Mouse (Mus musculus) frontal cortex, postnatal 36 days (tissue): ENCODE data around the gene Dazap2.

Source experiments
- DNase-seq, 2 experiments: peaks; one replicate each; pipeline ENCODE4 v3.0.0; 2022; ENCODE audit warnings: low spot score in 2 of 2

Gene Dazap2

DNA sequence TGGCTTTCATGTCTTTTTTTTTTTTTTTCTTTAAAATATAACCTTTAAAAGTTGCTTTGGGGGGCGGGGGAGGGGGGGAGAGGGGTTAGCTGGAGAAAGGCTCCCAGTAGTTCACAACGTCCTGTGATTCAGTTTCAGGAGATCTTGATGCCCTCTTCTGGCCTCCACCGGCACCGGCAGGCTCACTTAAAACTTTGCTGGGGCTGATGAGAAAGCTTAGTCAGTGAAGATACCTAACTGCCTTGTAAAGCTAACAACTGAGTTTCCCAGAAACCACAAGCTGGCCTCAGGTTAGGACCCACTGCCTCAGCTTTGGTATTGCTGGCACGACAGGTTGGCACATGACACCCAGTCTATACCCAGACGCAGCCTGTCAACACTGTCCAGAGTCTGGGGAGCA is 22.5 kb downstream of the Dazap2 start:
- peak in 1 of 2 experiments; percentile 32 for DNase-seq

DNA sequence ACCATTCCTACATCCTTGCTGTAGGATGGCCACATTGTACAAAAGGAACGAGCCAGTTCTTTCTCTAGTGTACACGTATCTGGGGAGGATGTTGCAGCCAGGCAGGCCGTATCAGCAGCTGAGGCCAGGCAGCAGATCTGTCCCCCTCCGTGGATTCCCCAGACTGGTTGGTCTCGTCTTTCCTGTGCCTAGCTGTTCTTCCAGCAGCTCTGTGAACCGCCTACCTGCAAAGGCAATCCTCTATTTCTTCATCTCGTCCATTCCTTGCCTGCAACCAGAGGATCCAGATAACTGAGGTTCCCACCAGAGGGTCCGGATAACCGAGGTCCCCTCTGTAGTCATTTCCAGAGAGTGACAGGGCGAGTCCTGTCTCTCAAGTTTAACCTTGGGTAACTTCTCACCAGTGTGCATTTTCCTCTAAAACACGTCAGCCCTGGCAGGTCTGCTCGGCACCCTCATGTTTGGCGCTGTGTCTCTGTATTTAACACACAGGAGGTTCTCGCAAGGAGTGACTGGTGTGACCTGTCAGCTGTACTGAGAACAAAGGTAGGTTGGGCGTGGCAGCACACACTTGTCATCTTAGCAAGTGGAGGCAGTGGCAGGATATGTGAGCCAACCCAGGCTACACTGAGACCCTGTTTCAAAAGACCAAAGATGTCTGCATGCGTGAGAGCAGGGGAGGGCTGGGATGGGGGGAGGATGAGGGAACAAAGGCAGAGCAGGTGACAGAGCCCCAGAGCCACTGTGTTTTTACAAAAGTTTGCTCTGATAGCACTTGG is 25.0 kb downstream of the Dazap2 start:
- DNase-seq = no peak

GRCm38 (mm10) chr15:100641226-100641810 is 26.2 kb downstream of the Dazap2 start:
- DNase-seq = no peak

DNA sequence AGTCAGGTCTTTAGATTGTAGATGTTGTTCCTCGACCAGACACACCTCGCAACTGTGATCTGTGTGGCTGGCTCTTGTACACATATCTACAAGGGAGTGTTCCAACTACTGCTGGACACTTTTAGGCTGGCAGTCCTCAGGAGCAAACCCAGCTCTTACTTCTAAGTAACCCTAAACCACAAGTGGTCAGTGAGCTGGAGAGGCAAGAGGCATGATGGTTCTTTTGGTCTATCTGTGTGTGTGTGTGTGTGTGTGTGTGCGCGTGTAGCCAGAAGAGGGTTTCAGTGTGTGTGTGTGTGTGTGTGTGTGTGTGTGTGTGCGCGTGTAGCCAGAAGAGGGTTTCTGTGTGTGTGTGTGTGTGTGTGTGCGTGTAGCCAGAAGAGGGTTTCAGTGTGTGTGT is 27.3 kb downstream of the Dazap2 start:
- DNase-seq = no peak

DNA sequence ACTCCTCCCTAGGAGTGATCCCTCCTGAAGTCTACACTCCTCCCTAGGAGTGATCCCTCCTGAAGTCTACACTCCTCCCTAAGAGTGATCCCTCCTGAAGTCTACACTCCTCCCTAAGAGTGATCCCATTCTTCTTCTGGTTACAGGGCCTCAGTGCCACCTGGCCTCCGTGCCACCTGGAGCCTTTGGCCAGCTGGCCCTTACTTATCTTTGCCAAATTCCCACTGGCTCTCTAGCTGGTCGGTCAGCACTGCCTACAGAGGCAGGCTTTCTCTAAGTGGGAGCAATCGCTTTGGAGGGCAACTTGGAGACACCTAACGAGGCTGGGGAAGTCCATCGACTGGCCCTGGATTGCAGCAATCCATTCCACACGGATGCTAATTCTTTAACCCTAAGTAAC is 31.0 kb downstream of the Dazap2 start:
- no peak for DNase-seq

- no peak for DNase-seq
Measured at GRCm38 (mm10) chr15:100650111-100650510, 35.0 kb downstream of the Dazap2 start.

- no peak for DNase-seq
Measured at GRCm38 (mm10) chr15:100651610-100652009, 36.5 kb downstream of the Dazap2 start.

- DNase-seq = no peak
Measured at GRCm38 (mm10) chr15:100654271-100654670, 39.1 kb downstream of the Dazap2 start.

DNA sequence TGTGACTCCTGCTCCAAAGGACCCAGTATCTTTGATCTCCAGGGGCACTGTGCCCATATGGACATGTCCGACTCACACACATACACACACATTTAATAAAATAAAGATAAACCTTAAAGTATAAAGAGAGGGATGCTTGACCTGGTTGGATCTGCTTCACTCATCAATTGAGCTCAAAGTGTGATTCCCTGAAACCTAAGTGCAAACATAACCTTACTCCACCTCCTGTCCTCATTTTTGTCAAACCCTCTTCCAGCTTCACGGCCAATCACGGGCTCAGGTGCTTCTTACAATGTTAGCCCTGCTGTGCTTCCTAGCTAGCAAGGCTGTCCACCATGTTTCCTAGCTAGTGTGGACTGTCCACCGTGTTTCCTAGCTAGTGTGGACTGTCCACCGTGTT is 40.1 kb downstream of the Dazap2 start:
- DNase-seq = no peak

- peak in 1 of 2 experiments; percentile 18 for DNase-seq
Measured at GRCm38 (mm10) chr15:100660306-100660705, 45.2 kb downstream of the Dazap2 start.

GRCm38 (mm10) chr15:100660805-100661204 is 45.7 kb downstream of the Dazap2 start:
- no peak for DNase-seq

DNA sequence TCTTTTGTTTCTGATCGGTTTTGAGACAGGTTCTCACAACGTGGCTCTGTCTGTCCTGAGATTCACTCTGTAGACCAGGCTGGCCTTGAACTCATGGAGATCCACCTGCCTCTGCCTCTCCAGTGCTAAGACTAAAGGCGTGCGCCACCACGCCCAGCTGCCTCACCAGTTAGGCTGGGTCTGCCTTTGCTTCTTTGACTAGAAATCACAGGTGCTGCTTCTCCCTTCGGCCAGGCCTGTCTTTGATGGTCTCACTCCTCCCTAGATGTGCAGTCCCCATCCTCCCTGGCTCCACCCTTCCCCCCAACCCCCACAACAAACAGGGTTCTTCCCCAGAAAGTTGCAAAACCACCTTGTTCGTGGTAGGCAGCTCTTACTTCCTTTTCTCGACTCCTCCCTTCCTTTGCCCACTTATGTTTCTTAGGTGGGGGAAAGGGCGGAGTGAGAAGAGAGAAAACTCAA is 49.7 kb downstream of the Dazap2 start:
- DNase-seq = no peak

- no peak for DNase-seq
Measured at GRCm38 (mm10) chr15:100665411-100666218, 50.5 kb downstream of the Dazap2 start.

DNA sequence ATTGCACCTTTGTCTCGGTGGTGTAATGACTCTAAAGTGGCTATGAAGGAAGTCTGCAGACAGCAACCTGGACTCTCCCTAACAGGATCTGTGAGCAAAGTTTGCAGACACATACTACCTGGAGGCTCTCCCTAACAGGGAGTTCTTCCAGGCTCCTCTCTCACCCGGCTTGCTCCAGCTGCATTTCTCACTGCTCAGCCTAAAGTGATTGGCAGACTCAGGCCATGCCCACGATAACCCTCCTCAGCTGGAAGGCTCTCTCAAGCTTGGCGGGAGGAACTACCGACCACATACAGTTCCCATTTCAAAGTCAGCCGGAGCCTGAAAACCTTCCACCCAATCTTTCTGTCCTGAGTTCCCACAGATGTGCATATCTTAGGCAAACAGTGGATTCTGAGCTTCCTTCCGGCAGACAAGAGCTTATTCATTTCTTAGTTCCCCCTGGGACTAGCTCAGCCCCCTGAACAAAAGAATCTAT is 51.1 kb downstream of the Dazap2 start:
- no peak for DNase-seq

DNA sequence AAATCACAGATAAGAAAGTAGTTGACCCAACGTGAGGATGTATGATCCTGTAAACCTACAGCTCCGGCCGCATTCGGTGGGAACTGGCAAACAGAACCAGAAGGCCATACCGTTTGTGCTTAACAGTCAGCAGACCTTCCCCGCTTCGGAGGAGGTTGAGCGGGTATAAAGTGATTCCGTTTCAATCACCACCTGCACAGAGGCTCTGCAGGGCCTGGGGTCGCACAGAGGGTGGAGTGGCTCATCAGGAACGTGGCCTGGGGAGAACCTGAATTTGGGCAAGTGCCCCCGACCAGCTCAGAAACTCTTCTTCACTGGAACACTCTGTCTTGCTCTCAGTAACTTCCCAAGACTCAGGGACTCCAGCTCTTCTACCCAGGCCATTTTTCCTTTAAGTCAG is 51.7 kb downstream of the Dazap2 start:
- no peak for DNase-seq

DNA sequence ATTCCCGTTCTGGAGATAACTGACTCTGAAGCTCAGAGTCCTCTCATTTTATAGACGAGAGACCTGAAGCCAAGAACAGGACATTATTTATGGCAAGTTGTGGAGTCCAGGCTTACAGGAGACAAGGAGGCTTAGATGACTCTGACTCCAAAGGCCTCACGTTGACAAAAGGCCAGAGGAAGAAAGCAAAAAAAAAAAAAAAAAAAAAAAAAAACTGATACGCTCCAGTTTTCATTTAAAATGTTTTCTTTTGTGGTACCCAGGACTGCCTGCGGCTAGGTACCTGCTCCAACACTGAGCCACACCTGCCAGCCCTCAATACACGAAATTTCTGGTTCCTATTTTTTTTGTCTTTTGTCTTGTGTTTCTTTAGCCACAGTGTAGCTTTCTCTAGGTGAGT is 52.3 kb downstream of the Dazap2 start:
- DNase-seq = no peak

DNA sequence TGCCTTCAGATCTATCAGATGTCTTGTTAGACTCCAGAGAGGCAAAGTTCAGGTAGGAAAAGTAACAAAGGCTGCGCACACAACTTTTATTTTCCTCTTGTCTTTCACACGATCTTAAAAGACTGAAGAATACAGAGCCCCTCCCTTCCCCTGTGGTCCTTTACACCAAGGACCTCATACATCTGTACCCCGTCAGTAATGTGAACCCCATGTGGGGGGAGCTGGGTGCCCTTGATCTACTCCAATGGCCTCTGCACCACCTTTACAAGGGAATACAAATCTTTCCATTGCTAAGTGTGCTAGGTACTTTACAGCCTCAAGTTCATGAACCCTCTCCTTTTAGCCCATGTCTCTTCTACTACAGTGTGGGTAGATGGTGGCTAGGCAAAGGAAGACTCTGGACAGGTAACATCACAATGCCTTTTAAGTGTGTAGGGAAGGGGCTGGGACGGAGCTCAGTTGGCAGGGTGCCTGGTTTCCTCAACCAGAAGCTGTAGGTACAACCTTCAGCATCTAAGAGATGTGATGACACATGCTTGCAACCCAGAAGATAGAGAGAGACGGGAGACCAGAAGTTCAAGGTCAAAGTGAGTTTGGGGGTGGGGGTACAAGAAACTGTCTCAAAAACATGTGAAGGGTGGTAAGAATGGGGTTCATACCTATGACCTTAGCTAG is 52.9 kb downstream of the Dazap2 start:
- no peak for DNase-seq

- DNase-seq = no peak
Measured at GRCm38 (mm10) chr15:100669337-100669736, 54.2 kb downstream of the Dazap2 start, which contains the start of gene Bin2. Gene Bin2 (minus strand): TSS chr15:100669553.

DNA sequence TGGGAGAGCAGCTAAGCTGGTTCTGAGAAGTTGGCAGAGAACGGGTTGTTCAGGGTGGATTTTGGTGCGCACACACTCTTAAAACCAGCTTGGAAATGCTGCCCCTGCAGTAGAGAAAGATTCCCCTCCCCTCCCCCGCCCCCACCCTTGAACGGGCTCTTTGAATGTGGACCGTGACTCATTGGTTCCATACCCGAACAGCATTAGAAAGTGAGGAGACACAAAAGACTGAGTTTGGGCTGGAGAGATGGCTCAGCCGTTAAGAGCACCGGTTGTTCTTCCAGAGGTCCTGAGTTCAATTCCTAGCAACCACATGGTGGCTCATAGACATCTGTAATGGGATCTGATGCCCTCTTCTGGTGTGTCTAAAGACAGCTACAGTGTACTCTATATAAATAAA is 54.9 kb downstream of the Dazap2 start:
- no peak for DNase-seq
